In the genomic region with DNA sequence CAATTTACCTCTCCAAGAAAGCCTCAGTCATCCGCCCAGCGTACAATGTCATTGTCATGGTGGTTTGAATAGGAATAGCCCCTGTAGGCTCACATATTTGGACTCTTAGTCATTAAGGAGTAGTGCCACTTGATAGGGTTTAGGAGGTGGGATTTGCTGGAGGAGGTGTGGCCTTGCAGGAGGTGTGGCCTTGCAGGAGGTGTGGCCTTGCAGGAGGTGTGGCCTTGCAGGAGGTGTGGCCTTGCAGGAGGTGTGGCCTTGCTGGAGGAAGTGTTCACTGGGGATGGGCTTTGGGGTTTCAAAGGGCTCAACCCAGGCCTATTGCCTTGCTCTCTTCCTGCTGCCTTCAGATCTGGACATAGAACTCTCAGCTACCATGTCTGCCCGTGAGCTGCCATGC, we compare ENCODE assay signal across 16 mouse cellular contexts.
"Had no signal": no experiment of that assay in that cellular context is flagged by ENCODE, and none has a peak within 500 bp of the region (broad histone marks: within the 10 kb centered on the region; RNA-seq: fewer than 3 reads in every experiment).

No protein-coding gene starts in this region.

- H3K4me2 ChIP-seq: liver, embryonic 13.5 days; lung, embryonic 15.5 days; midbrain, embryonic 12.5 days; neural tube, embryonic 15.5 days had no signal

- H3K27me3 ChIP-seq: liver, embryonic 13.5 days; lung, embryonic 15.5 days; midbrain, embryonic 12.5 days; neural tube, embryonic 15.5 days had no signal

- DNase-seq: kidney, adult 9 months; kidney, postnatal 10 days; kidney, postnatal 4 days; liver, embryonic 13.5 days; liver, postnatal 0 days; lung, postnatal 14 days; right cerebral cortex, adult 18-20 months; right cerebral cortex, postnatal 25 days; thymus, postnatal 36 days had no signal

- H3K9ac ChIP-seq: liver, embryonic 13.5 days; liver, postnatal 0 days; lung, embryonic 15.5 days; midbrain, embryonic 12.5 days; neural tube, embryonic 15.5 days had no signal

- H3K9me3 ChIP-seq: limb, embryonic 10.5 days; liver, embryonic 13.5 days; lung, embryonic 15.5 days; midbrain, embryonic 12.5 days; neural tube, embryonic 15.5 days had no signal

- ATAC-seq: intestine, postnatal 0 days; liver, postnatal 0 days had no signal

- H3K27ac ChIP-seq: layer of hippocampus, adult 2 months; left cerebral cortex, adult 2 months; limb, embryonic 10.5 days; liver, embryonic 13.5 days; lung, embryonic 15.5 days; midbrain, embryonic 12.5 days; neural tube, embryonic 15.5 days had no signal

- H3K4me3 ChIP-seq: layer of hippocampus, adult 2 months; left cerebral cortex, adult 2 months; limb, embryonic 10.5 days; liver, embryonic 13.5 days; lung, embryonic 15.5 days; midbrain, embryonic 12.5 days; neural tube, embryonic 15.5 days had no signal

- H3K36me3 ChIP-seq: limb, embryonic 10.5 days; liver, embryonic 13.5 days; lung, embryonic 15.5 days; midbrain, embryonic 12.5 days; neural tube, embryonic 15.5 days had no signal
